Mouse (Mus musculus) megakaryocyte, embryonic 14.5 days (primary cell): Measurements from ENCODE around the gene Alas2.

ENCODE experiments used
- FLI1 ChIP-seq: IDR thresholded peaks from 2 replicates; pipeline ENCODE4 v1.6.1; 2012; ENCODE audit warnings: low read length, inconsistent platforms, mixed read lengths
- GATA1 ChIP-seq: IDR thresholded peaks from 3 replicates; pipeline ENCODE4 v1.6.1; 2012; ENCODE audit warnings: mixed read lengths, low read length, inconsistent platforms, borderline replicate concordance

DNA sequence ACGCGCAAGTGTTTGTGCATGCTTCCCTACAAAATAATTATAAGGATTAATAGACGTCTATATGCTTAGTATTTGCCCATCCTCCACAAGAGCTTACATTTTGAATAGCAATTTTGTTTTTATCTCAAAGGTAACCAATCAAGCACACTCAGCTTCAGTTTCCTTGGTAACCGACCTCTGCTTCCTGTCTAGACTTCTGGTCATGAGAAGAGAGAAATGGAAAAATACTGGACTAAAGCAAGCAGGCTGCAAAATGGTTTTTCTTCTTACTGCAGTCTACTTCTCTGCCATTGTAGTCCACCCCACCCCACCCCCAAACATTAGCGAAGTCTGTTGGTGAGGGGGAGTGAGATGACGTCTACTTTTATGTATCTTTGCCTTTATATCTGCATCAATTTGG, 35.9 kb upstream of the Alas2 start:
- TF ChIP-seq GATA1 (no peak), FLI1 (no peak)
